Mouse (Mus musculus) retina, postnatal 7 days (tissue): ENCODE measurements around the gene Gm9903.

Experiments used
- DNase-seq: peaks from one replicate; pipeline ENCODE4 v3.0.0-alpha.2; 2012; ENCODE audit warnings: low read depth, low spot score

Gm9903 gene

GRCm38 (mm10) chr5:33629301-33629987 lies at the start of gene Gm9903, which contains the start of gene Fam53a:
Gene Gm9903, plus strand, starts transcription at chr5:33629925.
Gene Fam53a, minus strand, starts transcription at chr5:33629635.
- peak; percentile 94 for DNase-seq

GRCm38 (mm10) chr5:33580336-33580735 lies 49.4 kb upstream of the Gm9903 start:
- no peak for DNase-seq

- no peak for DNase-seq
These were observed 42.1 kb upstream of the Gm9903 start for GRCm38 (mm10) chr5:33587498-33588058.

DNA sequence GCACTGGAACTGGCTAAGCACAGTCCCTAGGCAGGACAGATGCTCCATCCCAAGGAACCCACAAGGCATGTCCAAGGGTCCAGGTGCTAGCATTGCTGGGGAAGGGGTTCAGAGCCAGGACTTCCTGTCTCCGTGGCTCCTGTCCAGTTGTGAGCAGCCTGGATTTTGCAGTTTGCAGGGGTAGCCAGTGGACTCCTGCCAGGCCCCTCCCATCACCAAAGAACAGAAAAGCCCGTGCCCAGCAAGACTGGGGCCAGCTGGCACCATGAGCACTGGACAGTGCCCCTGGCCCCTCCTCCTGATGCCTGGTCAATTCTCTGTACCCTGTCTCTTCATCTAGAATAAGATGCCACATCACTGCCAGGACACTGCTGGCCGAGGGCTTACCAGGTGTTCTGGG lies 41.7 kb upstream of the Gm9903 start:
- no peak for DNase-seq

- DNase-seq = peak; percentile 75
These were observed 40.4 kb upstream of the Gm9903 start for GRCm38 (mm10) chr5:33589221-33589888.

DNA sequence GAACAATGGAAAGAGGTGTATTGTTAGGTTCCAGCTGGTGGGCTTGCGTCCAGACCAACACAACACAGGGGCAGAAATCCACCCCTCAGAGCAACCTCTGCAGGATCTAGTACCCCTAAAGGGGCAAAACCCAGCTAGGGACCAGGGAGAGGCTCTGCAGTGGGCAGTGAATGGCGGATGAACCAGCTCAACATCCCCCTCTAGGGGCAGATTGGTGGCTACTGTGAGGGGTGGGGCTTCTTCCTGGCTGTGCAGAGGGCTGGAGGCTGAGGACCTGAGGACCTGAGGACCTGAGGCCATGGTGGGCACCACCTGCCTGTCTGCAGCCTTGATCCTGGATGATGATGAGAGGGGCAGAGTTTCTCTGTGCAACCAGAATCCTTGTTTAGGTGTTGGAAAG lies 36.1 kb upstream of the Gm9903 start:
- no peak for DNase-seq

DNA sequence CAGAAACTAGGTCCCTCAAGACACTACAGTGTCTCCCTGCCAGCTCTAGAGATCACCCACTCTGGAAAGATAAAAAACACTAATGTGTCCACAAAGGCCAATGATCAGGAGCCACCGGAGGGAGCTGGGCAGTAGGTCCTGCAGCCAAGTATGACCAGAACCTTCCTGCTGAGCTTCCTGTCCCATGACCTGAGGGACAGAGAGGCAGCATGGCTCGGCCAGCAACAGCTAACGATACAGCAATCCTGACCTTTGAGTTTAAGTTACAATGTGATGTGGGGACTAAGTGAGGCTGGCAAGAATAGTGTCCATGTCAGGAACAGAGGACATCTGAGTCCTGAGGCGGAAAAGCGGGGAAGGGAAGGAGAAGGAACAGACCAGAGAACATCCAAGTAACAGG lies 24.4 kb upstream of the Gm9903 start:
- no peak for DNase-seq

DNA sequence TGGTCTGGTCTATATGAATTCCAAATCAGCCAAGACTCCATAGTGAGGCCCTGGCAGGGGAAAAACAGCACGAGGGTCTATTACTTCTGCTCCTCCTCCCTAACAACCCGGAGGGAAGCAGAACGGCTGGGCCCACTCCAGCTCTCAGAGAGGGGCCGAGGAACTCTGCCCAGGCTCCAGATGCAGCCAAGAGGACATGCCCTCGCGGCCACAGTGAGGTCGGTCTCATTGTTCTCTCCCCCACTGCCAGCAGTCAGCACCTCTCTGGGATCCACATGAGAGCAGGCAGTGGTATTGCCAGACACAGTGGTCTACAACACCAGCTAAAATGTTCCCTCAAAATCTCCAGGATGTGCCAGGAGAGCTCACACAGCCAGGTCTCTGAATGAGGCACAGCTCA lies 23.1 kb upstream of the Gm9903 start:
- DNase-seq = no peak

GRCm38 (mm10) chr5:33607434-33607833 lies 22.3 kb upstream of the Gm9903 start:
- DNase-seq = no peak

DNA sequence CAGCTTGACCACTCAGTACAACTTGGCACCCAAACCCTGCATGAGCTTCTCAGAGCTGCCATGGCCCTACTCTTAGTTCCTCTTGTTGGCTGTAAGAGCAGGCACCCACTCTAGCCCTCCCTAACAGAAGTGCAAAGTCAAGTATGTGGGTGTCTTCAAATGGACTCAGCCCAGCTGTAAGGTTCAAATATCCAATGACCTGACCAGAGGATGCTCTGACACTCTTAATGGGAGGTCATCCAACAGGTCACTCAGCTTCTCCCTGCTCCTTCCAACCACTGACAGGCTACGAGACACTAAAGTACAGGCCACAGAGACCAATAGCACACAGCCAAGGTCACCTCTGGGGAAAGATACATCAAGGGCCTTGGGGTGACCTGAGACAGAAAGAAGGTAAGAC lies 20.5 kb upstream of the Gm9903 start:
- no peak for DNase-seq

DNA sequence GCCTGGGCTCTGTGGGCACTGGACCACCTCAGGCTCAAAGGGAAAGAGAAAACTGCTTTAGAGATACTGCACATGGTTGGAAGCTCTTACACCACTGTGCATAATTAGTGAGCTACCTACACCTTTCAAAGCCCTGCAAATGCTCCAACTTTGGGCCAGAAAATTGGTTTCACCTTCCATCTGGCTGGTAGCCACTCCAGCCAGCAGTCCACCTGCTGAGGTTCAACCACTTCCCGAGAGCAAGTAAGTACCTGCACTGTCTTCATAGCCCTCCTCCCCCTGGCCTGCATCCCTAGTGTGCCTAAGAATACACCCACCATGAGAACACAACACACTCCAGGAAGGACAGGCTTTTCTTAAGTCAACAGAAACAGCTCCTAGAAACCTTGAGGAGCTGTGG lies 17.9 kb upstream of the Gm9903 start:
- no peak for DNase-seq

GRCm38 (mm10) chr5:33614391-33614790 lies 15.3 kb upstream of the Gm9903 start:
- no peak for DNase-seq

DNA sequence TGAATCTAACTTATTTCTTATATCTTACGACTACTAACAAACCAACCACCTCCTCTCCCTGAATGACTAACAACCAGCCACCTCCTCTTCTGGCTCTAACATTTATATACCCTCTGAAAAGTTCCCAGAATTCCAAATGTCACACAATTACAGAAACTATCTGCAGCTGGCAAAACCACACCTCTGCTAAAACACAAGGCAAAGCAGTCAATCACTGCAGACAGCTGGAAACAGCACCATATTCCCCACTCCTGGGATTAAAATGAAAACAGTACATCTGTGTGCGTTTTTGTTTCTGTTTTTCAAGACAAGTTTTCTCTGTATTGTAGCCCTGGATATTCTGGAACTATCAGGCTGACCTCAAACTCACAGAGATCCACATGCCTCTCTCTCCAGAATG lies 7.1 kb upstream of the Gm9903 start:
- no peak for DNase-seq

DNA sequence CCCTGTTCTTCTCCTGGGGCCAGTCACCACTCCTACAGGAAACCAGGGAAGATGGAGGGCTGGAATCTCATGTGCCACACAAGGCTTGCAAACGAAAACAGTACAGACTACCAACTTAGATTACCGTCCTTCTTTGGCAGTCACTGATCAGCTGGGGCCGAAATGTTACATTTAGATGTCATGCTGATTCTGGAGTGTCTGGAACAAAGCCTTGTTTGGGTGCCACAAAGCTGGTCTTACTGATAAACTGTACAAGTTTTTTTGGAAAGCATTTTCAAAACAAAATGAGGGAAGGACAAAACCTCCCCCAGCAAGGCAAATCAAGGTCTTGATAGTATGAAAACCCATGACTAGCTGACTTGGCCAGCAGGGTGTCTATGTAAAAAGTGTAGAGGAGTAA lies 6.0 kb upstream of the Gm9903 start:
- no peak for DNase-seq

DNA sequence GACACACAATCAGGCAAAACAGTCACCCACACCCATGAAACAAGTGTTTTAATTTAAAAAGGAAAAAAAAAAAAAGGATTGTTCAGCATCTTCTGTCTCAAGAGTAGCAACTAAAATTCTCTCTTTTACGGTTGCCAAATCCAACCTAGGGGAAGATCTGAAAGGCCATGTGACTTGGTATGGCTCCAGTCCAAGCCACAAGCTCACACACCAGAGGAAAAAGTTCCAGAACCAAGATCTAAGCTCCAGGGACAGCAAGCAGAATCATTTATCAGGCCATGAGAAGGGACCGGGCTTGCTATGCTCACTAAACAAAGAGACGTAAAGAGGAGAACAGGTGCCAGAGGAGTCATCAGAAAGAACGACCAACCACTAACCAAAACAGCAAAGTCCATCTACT lies 1.8 kb upstream of the Gm9903 start:
- DNase-seq = no peak

GRCm38 (mm10) chr5:33628820-33629300 lies 865 bp upstream of the Gm9903 start:
- no peak for DNase-seq

DNA sequence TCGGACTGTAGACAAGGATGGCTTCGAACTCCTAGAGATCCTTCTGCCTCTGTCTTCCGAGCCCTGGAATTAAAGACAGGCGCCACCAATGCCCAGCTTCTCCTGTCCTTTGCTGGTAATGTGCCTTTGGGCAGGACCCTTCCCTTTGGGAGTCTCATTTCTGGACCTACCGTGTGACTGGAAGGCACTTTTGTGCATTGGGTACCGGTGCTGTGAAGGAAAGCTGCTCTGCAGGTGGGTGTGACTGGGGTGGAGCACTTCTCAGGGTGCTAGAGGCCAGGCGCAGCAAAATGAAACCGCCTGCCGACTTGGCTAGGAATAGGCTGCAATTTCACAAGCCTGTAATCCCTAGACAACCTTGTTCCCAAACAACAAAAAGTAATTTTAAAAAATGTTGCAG lies 336 bp downstream of the Gm9903 start:
- DNase-seq = no peak

DNA sequence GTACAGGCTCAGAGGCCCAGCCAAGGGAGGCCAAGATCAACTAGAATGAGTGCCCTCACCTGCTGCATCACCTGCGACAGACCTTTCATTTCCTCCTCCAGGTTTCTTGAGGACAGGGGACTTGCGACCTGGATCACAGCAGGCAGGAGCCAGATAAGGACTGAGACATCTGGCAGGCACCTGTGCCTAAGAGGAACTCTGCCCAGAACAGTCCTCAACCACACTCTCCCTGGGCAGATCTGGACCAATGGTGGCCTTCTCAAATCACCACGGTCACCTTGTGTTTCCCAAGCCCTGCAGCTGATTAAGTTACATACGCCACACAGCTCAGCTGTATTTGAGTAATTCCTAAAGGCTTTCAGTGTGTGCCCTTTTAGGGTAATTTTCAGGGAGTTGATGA lies 890 bp downstream of the Gm9903 start:
- DNase-seq = no peak

- DNase-seq = no peak
These were observed 2.8 kb downstream of the Gm9903 start for GRCm38 (mm10) chr5:33632526-33632925.

- DNase-seq = no peak
These were observed 5.6 kb downstream of the Gm9903 start for GRCm38 (mm10) chr5:33635361-33635760.

DNA sequence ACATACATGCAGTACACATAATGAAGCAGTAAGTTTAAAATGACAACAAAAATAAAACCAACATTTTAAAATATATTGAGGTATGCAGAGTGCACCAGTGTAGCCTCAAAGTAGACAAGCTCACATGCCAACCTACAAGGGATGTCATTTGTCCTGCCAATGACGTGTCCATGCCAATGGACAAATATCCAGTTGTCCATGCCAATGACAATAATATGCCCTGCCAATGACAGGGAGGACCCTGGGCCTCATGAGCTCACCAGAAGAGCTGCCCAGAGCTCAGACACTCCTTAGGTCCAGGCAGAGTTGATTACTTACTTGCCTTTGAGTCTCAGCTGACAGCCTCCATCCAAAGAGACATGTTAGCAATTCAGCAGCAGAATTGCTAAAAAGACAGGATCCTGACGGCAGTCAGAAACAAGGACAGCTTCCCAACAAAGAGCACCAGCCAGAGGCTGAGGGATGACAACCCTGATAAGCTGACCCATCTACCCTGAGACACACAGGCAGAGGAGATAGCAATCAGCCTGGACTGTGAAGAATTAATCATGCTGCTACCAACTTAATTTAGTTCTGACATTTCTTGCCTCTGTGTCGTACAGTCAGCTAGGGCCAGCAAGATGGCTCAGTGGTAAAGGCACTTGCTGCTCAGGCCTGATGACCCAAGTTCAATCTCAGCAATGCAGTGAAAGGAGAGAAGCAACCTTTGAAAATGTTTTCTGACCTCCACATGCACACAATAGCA lies 8.1 kb downstream of the Gm9903 start:
- no peak for DNase-seq

DNA sequence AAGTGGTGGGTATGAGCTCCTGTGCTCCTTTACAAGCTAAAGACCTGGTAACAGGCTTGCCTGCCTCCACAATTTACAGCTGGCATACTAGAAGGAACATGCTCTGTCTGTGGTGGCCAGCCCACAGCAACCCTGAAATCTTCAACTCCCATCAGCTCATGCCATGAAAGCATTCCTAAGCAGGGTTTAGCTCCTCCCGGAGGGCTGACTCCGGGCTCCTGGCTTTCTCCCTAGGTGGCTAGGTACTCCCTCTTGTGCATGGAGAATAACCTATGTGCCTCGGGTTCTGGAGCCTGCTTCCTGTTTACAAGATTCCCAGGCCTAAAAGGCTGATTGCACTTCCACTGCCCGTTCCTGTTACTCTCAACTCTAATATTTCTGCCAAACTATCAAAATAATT lies 9.1 kb downstream of the Gm9903 start:
- DNase-seq = no peak
